Mouse (Mus musculus): ENCODE results near the gene Smc5.

DNA sequence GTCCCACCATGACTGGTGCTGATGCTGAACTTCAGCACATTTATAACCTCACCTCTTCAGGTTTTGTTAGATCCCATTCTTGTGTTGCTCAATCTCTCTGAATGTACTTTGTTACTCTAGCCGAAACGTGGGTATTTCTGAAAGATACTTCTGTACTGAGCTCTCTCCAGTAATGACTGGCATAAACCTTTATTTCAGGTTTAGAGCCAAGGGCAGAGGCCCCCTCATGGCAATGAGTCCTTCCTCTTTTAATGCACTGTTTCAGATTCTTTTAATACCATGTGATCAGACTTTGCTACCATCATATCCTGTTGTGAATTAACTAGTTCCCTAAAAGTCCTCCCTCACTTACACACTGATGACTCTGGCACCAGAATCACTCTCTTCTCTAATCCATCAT, 27.2 kb downstream of the Smc5 start:
- TF ChIP-seq POLR2A (IDR thresholded peaks at IDR 0.05; ENCODE audit: control insufficient read depth, low read depth, low read length) = no peak
- no peak for TF ChIP-seq CTCF (IDR thresholded peaks at IDR 0.05; ENCODE audit: control insufficient read depth, insufficient read depth, insufficient replicate concordance, low read depth, low read length)

All from testis, adult 2 months (tissue).